Mouse (Mus musculus) hindbrain, embryonic 11.5 days (tissue): ENCODE measurements around the gene Sp7. TPM values are rescaled to one million over a fixed set of nuclear protein-coding genes. Genes with fewer than 3 reads are reported as not detected.

Experiments
- ATAC-seq: fragments of 200-750 bp; cut with Nextera tagmentation; 2 replicates; pipeline ENCODE4 v1.8.0; 2017; ENCODE audit warnings: mild to moderate bottlenecking, moderate TSS enrichment, moderate library complexity; ENCODE audit not compliant: low FRiP score
- DNase-seq: peaks from one replicate; pipeline ENCODE4 v3.0.0-alpha.2; 2015; ENCODE audit warnings: low spot score
- H3K27ac ChIP-seq: fragments of 300-500 bp; sonication (generic); 2 replicates; pipeline ENCODE4 v1.5.1; 2014; ENCODE audit warnings: mild to moderate bottlenecking, low read depth, low read length
- H3K27me3 ChIP-seq: fragments of 300-500 bp; sonication (generic); 2 replicates; pipeline ENCODE4 v1.6.1; 2014; ENCODE audit warnings: mild to moderate bottlenecking, low read length, moderate library complexity, mixed read lengths; ENCODE audit not compliant: control insufficient read depth, insufficient read depth
- H3K36me3 ChIP-seq: fragments of 300-500 bp; sonication (generic); 2 replicates; pipeline ENCODE4 v1.6.1; 2014; ENCODE audit warnings: mild to moderate bottlenecking, low read length, moderate library complexity, mixed read lengths; ENCODE audit not compliant: control insufficient read depth, insufficient read depth
- H3K4me1 ChIP-seq: fragments of 300-500 bp; sonication (generic); replicated peaks from 2 replicates; pipeline ENCODE4 v1.6.1; 2014; ENCODE audit warnings: low read length, mixed read lengths; ENCODE audit not compliant: control insufficient read depth, insufficient read depth
- H3K4me2 ChIP-seq: fragments of 300-500 bp; sonication (generic); replicated peaks from 2 replicates; pipeline ENCODE4 v1.6.1; 2014; ENCODE audit warnings: mild to moderate bottlenecking, low read depth, low read length
- H3K4me3 ChIP-seq: fragments of 300-500 bp; sonication (generic); 2 replicates; pipeline ENCODE4 v1.5.1; 2014; ENCODE audit warnings: low read depth, low read length
- H3K9ac ChIP-seq: fragments of 300-500 bp; sonication (generic); 2 replicates; pipeline ENCODE4 v1.6.1; 2014; ENCODE audit warnings: low read depth, low read length
- H3K9me3 ChIP-seq: fragments of 300-500 bp; sonication (generic); 2 replicates; pipeline ENCODE4 v1.6.1; 2016; ENCODE audit warnings: low read length; ENCODE audit not compliant: control insufficient read depth
- WGBS: fragments of 180-500 bp; shearing (Covaris S2); extraction: QIAGEN DNeasy Blood & Tissue Kit; methylation state at CpG from one replicate; pipeline ENCODE4 v1.1.7; 2014; 5-methylcytosine and 5-hydroxymethylcytosine counted together
- polyA plus RNA-seq: library from polyadenylated mRNA; unstranded; fragments of >200 nt; fragmentation: Nextera tagmentation; extraction: Ambion mirVana; gene quantifications from 2 replicates; pipeline ENCODE4 v1.2.1, GENCODE M21; 2014

Gene Sp7
- polyA plus RNA-seq, 1 experiment from 2014 or later: 0.99 TPM

DNA sequence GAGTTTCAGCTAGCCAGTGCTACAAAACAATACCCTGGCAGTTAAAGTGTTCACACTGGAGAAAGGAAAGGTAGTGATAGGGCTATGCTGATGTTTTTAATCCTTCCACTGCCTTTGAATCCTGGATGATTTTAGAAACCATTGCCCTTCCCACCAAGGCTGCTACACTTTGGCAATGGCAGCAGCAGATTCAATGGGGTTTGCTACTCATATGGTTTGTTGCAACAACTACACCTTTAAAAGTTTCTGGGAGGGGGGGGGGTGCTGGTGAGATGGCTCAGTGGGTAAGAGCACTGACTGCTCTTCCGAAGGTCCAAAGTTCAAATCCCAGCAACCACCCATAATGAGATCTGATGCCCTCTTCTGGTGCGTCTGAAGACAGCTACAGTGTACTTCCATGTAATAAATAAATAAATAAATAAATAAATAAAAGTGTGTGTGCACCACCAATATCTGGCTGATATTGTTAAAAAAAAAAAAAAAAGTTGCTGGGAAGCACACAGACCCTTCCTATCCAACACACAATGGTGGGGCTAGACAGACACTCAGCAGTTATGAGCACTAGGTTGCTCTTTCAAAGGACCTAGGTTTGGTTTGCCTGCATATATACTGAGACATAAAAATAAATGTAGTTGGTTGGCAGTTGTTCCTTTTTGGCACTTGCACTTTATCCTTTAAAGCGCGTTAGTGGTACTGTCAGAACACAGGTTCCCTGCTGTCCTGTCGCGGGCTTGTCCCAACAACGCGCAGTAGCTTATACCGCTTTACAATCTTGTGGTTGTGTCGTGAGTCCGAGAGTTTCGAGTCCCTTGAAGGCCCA is 42.1 kb downstream of the Sp7 start:
- Histone ChIP-seq H3K4me1 (no peaks in the 10 kb centered on the region), H3K4me3 (no peak overlapping the region), H3K9ac (no peak overlapping the region), H3K27ac (no peak overlapping the region), H3K9me3 (no peaks in the 10 kb centered on the region), H3K4me2 (no peak overlapping the region), H3K27me3 (no peaks in the 10 kb centered on the region), H3K36me3 (0 out of 2 replicates have a peak, but pooled peaks cover 2% of the 10 kb centered on the region)
- ATAC-seq: no peak
- 85% methylated on average over 12 of the region's 12 CpGs for WGBS
- DNase-seq: no peak

DNA sequence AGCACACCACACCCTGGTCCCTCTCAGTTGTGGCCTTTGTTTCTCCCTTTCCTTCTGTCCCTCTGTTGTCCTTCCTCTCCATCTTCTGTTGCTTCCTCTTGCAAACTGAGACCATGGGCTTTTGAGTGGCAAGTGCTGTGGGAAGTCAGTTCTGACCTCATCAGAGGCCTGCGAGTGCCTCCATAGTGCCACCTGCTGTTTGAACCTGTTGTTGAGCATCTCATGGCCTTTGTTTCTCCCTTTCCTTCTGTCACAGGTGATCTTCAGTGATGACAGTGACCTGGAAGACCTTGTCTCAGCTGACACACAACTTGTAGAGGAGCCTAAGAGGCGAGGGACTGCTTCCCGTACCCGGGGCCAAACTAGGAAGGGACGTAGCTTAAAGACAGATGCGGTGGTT is 50.7 kb downstream of the Sp7 start:
- ATAC-seq (no peak), DNase-seq (peak; percentile 70)
- Histone ChIP-seq H3K4me2 (no peak overlapping the region), H3K9me3 (no peaks in the 10 kb centered on the region), H3K27me3 (no peaks in the 10 kb centered on the region), H3K36me3 (peaks cover 10% of the 10 kb centered on the region; the same call in 1 of the 2 replicates), H3K9ac (no peak overlapping the region), H3K27ac (no peak overlapping the region), H3K4me3 (no peak overlapping the region), H3K4me1 (no peaks in the 10 kb centered on the region)
- 88% methylated on average over 6 of the region's 6 CpGs for WGBS

DNA sequence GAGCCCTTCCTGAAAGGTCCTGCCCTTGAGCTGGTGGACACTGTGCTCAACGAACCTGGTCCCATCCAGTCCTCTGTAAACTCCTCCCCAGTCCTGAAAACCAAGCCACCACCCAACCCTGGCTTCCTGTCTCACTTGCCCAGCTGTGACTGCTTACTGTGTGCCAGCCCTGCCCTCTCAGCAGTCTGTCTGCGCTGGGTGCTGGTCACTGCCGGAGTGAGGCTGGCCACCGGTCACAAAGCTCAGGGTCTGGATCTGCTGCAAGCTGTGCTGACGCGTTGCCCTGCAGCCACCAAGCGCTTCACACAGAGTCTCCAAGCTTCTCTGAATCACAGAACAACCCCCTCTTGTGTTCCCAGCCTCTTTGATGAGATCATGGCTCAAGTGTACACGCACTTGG is 51.7 kb downstream of the Sp7 start:
- DNase-seq (no peak), ATAC-seq (no peak)
- Histone ChIP-seq H3K9ac (no peak overlapping the region), H3K9me3 (no peaks in the 10 kb centered on the region), H3K4me3 (no peak overlapping the region), H3K4me1 (no peaks in the 10 kb centered on the region), H3K27ac (no peak overlapping the region), H3K4me2 (no peak overlapping the region), H3K27me3 (no peaks in the 10 kb centered on the region), H3K36me3 (peaks cover 10% of the 10 kb centered on the region; the same call in 1 of the 2 replicates)
- 95% methylated on average over 8 of the region's 8 CpGs for WGBS

DNA sequence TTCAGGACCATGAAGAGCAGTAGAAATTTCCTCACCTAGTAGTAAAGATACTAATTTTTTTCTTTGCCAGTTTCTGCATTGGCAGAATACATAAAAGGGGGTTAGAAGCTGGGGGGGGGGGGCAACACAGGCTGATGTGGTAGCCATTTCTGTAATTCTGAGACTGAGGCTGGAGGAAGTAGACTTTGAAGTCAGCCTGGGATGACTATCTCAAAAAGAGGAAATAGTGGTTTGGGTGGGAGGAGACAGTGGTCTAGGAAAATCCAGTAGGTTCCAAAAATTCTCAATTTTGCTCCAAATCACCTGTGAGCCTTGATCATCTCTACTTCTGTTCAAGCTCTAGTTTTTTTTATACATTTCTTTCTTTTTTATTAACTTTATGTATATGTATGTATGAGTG is 55.5 kb downstream of the Sp7 start:
- DNase-seq: no peak
- no peaks in the 10 kb centered on the region for H3K9me3 ChIP-seq
- H3K27me3 ChIP-seq: no peaks in the 10 kb centered on the region
- peaks cover 11% of the 10 kb centered on the region for H3K36me3 ChIP-seq
- H3K4me2 ChIP-seq: no peak overlapping the region
- no peak overlapping the region for H3K4me3 ChIP-seq
- no peak overlapping the region for H3K9ac ChIP-seq
- H3K4me1 ChIP-seq: no peaks in the 10 kb centered on the region
- no peak overlapping the region for H3K27ac ChIP-seq
- ATAC-seq: no peak

DNA sequence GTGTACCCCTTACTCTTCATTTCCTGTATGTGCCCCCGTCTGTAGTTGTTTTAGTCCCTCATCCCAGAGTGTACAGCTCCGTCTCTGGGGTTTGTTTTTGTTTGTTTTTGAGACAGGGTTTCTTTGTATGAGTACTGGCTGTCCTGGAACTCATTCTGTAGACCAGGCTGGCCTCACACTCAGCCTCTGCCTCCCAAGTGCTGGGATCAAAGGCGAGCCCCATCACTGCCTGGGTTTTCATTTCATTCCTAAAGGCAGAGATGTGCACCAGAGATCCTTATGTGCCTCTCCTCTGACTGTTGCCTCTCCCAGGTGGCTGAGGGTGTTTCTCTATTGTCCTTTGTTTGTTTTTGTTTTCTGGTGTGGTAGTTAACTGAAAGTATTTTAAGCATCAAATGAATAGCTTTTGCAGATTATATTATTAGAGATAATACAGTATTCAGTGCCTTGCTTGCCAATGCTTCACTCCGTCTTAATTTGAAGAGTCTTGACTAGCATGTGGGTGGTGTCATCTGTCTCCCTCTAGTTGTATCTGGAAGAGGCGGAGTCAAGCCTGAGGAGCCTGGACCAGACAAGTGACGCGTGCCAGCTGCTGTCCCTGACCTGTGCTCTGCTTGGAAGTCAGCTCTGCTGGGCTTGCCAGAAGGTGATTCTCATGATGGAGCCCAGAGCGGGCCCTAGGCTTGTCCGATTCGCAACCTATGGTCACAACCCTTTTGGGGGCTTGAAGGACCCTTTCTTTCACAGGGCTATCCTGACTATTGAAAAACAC is 56.7 kb downstream of the Sp7 start:
- H3K4me2 ChIP-seq: no peak overlapping the region
- no peak for ATAC-seq
- H3K9ac ChIP-seq: no peak overlapping the region
- H3K36me3 ChIP-seq: peaks cover 13% of the 10 kb centered on the region
- no peaks in the 10 kb centered on the region for H3K9me3 ChIP-seq
- no peaks in the 10 kb centered on the region for H3K4me1 ChIP-seq
- no peak overlapping the region for H3K4me3 ChIP-seq
- H3K27ac ChIP-seq: no peak overlapping the region
- 86% methylated on average over 10 of the region's 10 CpGs for WGBS
- DNase-seq: no peak
- H3K27me3 ChIP-seq: no peaks in the 10 kb centered on the region

DNA sequence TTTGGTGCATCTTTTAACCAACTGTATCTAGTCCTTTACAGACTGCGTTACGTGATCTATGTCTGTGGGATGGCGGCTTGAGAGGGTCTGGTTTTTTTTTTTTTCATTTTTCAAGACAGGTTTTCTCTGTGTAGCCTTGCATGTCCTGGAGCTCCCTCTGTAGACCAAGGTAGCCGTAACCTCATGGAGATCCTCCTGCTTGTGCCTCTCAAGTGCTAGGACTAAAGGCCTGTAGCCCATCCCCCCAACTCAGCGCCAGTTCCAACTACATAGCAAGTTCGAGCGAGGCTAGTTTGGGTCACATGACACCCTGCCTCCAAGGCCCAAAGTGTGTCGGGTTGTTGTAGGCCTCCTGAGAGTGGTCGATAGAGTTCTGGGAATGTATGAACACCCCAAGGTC is 58.3 kb downstream of the Sp7 start:
- Histone ChIP-seq H3K27ac (no peak overlapping the region), H3K4me1 (no peaks in the 10 kb centered on the region), H3K9ac (no peak overlapping the region), H3K27me3 (no peaks in the 10 kb centered on the region), H3K9me3 (no peaks in the 10 kb centered on the region), H3K4me2 (no peak overlapping the region), H3K36me3 (peaks cover 10% of the 10 kb centered on the region), H3K4me3 (no peak overlapping the region)
- 87% methylated on average over 9 of the region's 9 CpGs for WGBS
- ATAC-seq (no peak), DNase-seq (no peak)

Other genes with a start within 250 kb of the Sp7 start
- gene Spryd3, start 230.9 kb downstream of the Sp7 start, polyA plus RNA-seq: 10.1 and 11.9 TPM in 2 replicates
- gene Igfbp6, start 222.8 kb downstream of the Sp7 start, polyA plus RNA-seq: 0.31 TPM in 1 of 2 replicates, not detected in the other
- gene Soat2, start 216.7 kb downstream of the Sp7 start, polyA plus RNA-seq: 0.13 and 0.17 TPM in 2 replicates
- 49.7 and 63.8 TPM in 2 replicates for gene Zfp740, start 163.9 kb downstream of the Sp7 start, polyA plus RNA-seq
- 23.5 and 27.9 TPM in 2 replicates for gene Csad, start 162.5 kb downstream of the Sp7 start, polyA plus RNA-seq
- 1.0 and 1.1 TPM in 2 replicates for gene Itgb7, start 135.2 kb downstream of the Sp7 start, polyA plus RNA-seq
- gene Rarg, start 109.7 kb downstream of the Sp7 start, polyA plus RNA-seq: 20.3 and 21.7 TPM in 2 replicates
- gene Gm9918, start 96.6 kb downstream of the Sp7 start, polyA plus RNA-seq: 0.15 TPM in 2 replicates
- 51.6 and 57.0 TPM in 2 replicates for gene Mfsd5, start 87.7 kb downstream of the Sp7 start, polyA plus RNA-seq
- gene Espl1, start 70.9 kb downstream of the Sp7 start, polyA plus RNA-seq: 21.8 and 30.8 TPM in 2 replicates
- 401 and 431 TPM in 2 replicates for gene Pfdn5, start 41.1 kb downstream of the Sp7 start, polyA plus RNA-seq
- gene Myg1, start 35.5 kb downstream of the Sp7 start, polyA plus RNA-seq: 104 TPM in 2 replicates
- gene Aaas, start 16.4 kb downstream of the Sp7 start, polyA plus RNA-seq: 65.9 and 76.2 TPM in 2 replicates
- gene Sp1, start 39.0 kb upstream of the Sp7 start, polyA plus RNA-seq: 10.5 and 11.5 TPM in 2 replicates
- gene Amhr2, start 78.2 kb upstream of the Sp7 start, polyA plus RNA-seq: 0.28 and 0.46 TPM in 2 replicates
- 108 and 118 TPM in 2 replicates for gene Prr13, start 91.8 kb upstream of the Sp7 start, polyA plus RNA-seq
- gene Pcbp2, start 103.4 kb upstream of the Sp7 start, polyA plus RNA-seq: 238 and 273 TPM in 2 replicates
- gene Gm10337, start 136.5 kb upstream of the Sp7 start, polyA plus RNA-seq: 5.1 and 8.8 TPM in 2 replicates
- 21.2 and 23.8 TPM in 2 replicates for gene Map3k12, start 149.9 kb upstream of the Sp7 start, polyA plus RNA-seq
- 85.2 and 86.3 TPM in 2 replicates for gene Tarbp2, start 151.0 kb upstream of the Sp7 start, polyA plus RNA-seq
- gene Npff, start 157.8 kb upstream of the Sp7 start, polyA plus RNA-seq: 2.6 and 2.7 TPM in 2 replicates